Mouse (Mus musculus): ENCODE measurements around the gene Sirt2.

- TF ChIP-seq CTCF (IDR thresholded peaks at IDR 0.05; ENCODE audit: control insufficient read depth, insufficient read depth, insufficient replicate concordance, low read depth, low read length) (no peak), POLR2A (IDR thresholded peaks at IDR 0.05; ENCODE audit: control insufficient read depth, low read depth, low read length) (no peak)
Measured at GRCm38 (mm10) chr7:28801901-28802670, 35.6 kb downstream of the Sirt2 start.

Data from testis, adult 2 months (tissue).